Mouse (Mus musculus) cerebellum, adult 9-11 months (tissue): ENCODE data around the gene Dpep2nb.
"Not testable (repeated sequence)": the region's sequence is repeated elsewhere in the genome, so short reads cannot be mapped to it uniquely, and the experiment has no call there.

Source experiments
- DNase-seq: peaks from one replicate; pipeline ENCODE4 v3.0.0; 2022

Gene Dpep2nb

DNA sequence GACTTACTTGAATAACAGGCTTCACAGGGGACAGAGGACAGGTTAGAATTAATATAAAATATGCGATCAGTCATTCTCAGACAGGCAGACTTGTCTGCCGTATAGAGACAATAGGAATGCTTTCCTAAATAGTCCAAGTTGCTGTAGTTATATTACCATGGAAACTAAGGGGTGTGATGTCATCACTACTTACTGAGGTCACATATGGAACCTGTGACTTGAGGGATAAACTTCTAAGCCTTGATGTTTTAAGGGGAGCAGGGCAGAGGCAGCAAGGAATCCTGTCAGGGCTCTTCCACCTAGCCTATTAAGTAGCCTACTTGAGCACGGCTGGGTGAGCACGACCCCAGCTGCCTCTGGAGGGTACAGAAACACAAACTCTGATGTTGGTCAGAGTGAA is at the start of gene Dpep2nb:
Gene Dpep2nb (minus strand): TSS at position 101 of the 400 bp plus-strand sequence.
- no peak for DNase-seq

DNA sequence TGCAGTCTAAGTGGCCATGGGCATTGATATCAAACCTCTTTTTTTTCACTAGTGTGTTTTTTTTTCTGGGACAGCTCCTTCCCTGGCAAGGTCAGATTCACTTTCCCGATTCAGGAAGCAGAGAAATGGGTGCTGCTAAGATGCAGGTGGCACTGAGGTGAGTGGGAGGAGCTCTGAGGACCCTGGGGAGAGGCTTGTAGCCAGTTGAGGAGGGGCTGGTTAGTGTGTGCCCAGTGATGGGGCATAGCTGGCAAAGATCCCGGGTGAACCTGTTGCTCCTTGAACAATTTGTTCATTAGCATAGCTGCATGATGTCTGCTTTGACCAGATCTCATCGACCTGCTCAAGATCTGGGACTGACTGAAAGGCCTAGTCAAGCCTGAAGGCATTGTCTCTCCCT is 49.3 kb upstream of the Dpep2nb start:
- DNase-seq: no peak

DNA sequence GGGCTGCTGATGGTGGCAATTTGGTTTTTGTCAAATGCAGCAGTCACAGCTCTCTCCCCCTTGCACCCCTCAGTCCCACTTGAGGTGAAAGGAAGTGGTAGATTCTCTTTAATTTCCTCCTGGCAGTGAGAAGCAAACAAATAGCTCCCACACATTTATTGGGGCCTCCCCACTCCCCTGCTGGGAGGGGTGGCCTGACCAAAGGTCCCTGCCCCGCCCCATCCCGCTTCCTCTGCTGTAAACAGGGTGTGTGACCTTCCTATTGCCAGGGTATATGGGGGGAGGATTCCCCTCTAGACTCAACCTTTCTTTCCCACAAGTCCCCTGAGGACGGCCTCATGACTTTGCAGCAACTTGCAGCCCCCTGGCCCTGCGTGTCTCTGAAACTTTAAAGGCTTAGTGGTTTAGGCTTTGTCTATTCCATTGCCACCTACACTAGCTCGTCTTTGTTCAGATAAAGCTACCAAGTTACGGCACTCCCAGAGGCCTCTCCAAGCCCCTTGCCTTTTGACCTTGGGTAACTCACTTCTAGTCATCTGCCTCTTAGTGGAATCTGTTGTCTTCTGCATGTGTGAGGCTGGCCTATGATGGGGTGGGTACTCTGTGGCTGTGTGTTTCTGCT is 48.5 kb upstream of the Dpep2nb start:
- no peak for DNase-seq

DNA sequence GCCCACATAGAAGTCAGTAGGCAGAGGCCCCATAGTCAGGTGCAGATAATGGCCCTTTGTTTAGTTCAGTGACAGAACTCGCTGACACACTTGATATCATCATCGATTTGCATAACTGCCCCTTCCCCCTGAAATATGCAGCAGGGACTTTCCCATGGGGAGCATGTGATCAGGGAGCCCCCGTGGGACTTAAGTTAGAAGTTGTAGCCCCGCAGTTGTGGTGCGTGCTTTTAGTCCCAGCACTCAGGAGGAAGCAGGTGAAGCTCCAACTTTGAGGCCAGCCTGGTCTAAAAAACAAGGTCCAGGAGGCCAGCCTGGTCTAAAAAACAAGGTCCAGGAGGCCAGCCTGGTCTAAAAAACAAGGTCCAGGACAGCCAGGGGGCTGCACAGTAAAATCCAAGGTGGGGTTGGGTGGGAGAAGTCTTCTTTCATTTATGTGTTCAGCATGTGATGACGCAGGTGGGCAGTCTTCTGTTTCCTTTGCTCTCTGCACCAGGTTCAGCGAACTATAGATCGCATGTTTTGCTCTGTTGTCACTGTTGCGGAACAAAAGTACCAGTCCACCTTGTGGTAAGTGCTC is 46.8 kb upstream of the Dpep2nb start:
- DNase-seq: no peak

DNA sequence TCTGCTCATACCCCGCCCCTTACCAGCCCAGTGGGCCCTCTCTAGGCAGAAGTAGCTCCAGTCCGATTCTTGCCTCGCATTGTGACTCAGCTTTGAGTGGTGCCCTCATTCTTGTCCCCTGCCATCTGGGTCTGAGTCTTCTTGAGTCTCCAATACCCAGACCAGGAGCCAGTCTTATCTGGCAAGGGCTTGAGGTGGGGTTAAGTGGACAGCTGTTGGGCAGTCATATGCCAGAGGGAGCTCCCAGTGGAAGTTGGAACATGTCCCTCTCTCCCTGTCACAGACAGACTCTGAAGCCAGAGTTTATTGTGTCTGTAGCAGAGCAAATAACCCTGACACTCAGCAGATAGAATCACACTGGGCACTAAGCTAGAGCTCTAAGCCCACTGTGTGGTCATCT is 45.3 kb upstream of the Dpep2nb start:
- DNase-seq: no peak

DNA sequence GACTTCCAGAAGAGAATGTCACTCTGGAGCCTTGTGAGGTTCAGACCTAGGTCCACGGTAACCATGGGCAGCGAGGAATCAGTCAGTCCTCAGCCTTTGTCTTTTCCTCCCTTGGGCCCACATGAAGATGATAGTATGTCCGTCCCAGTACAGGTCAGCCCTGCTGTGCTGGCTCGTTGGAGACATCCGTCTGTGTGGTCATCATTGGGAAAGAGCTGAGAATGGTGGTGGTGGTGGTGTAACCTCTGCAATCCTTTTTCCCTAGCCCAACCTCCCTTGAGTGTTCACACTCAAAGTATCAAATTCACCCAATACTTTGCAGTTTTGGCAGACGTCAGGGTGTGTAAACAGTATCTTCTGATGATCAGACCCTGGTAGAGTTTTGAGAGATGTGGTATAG is 44.1 kb upstream of the Dpep2nb start:
- no peak for DNase-seq

DNA sequence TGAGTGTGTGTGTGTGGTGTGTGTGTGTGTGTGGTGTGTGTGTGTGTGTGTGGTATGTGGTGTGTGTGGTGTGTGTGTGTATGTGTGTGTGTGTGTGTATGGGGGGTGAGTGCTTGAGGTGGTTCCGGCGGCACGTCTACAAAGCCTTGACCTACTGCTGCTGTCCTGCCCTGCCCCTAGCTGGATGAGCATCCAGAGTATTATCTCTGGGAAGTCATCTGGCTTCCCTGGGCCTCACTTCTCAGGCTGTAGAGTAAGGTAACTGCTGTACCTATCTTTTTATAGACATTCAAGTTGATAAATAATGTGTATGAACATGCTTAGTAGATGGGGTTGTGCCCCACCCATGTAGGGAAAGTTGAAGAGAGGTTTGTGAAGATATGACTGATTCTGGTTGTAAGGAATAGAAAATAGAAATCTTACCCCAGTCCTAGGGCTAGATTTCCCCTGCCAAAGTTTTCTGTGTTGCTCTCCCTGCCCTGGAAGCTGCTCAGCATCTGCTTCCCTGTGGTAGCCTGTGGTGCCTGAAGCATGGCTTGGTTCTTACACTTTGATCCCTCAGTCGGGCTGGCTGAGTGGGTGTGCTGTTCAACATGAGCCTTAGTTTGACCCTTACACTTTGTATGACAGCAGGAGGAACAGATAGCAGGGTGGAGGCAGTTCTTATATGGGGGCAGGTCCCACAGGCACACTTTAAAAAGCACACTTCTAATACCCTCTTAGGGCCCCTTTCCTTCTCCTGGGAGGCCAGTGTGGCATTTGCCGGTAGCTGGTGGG is 42.3 kb upstream of the Dpep2nb start:
- DNase-seq: no peak

DNA sequence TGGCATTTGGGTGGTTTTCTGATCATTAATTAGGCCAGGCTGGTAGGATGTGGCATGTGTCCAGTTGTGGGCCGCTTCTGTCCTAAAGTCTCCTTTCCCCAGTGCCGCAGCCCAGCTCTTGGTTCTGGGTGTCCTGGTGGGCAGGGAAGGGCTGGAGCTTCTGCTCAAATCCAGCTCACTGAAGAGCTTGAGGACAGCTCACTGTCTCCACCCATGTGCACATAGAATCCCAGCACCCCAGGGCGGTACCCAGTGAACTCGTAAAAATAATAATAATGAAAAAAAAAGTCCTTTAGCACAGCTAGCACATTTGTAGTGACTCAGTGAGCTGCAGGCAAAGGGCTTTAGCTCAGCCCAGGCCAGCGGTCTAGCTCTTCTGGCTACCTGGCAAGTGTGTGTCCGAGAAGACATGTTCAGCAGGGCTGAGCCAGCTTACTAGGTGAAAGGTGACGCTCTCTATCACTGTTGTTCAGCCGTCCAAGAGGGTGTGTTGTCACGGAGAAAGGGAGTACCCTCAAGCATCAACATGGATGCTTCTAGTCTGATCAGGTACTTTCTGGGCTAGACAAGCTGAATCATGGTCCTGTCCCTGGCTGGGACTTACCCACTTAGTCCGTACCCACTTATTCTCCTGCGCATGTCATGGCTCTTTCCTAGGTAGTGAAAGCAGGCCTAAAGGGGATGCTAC is 41.2 kb upstream of the Dpep2nb start:
- no peak for DNase-seq

DNA sequence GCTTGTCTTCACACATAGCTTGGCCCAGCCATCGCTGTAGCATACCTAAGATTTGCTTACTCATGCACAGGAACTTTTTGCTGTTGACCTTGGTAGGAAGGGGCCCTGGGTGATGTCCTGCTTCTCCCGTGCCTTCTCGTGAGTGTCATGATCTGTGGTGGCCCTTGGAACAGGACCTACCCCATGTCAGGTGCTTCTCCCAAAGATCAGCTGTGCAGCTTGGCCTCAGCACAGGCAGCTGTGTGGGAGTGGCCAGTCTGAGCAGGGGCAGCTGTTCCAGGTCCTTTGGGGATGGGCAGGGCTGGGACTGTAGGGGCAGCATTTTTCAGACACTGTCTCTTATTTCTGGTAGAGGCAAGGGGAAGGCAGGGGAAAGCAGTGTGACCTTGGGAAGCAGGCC is 38.4 kb upstream of the Dpep2nb start:
- DNase-seq: no peak

DNA sequence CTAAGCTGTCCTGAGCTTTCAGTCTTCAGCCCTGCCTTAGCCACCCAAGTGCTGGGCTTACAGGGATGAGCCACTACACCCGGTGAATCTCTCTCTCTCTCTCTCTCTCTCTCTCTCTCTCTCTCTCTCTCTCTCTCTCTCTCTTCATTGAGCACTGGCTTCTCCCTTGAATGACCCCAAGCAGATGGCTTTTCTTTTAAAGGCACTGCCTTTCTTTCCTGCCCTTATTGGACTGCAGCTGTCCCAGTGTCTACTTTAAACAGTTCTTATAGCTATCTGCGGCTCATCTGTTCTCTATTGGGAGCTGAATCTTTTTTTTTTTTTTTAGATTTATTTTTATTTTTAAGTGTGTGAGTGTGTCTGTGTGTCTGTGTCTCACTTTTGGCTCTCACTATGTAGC is 37.3 kb upstream of the Dpep2nb start:
- no peak for DNase-seq

DNA sequence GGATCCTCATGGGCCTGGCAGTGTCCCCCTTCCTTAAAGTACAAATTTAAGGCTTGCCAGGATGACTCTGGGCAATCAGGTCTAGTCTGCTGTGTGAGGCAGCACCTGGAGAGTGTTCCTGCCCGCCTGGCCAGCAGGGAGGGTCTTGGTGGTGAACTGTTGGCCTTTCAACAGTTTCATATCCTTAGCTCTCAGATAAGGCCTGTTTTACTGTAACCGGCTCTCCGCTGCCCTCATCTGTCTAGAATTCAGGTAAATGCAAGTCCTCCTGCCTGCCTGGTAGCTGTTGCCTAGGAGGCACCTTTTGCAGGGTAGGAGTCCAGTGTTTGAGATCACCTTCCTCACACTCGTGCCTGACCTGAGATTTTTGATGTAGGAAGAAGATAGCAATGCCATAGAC is 34.4 kb upstream of the Dpep2nb start:
- DNase-seq: no peak

DNA sequence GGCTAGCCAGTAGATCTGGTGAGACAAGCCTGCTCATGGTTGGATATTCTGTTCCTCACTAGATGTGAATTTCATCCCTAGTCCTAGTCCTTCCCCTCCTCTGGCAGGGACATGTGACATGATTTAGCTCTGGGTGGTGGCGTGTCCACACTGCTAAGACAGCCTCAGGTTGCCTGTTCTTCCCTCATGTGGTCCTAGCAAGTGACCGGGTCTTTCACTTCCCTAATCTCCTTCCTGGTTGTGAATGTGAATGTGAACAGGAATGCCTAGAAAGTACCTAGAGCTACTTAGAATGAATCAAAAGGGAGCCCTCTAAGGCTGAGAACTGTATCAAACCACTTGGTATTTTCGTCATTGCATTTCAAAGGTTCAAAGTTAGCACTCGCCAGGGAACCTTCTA is 33.8 kb upstream of the Dpep2nb start:
- no peak for DNase-seq

DNA sequence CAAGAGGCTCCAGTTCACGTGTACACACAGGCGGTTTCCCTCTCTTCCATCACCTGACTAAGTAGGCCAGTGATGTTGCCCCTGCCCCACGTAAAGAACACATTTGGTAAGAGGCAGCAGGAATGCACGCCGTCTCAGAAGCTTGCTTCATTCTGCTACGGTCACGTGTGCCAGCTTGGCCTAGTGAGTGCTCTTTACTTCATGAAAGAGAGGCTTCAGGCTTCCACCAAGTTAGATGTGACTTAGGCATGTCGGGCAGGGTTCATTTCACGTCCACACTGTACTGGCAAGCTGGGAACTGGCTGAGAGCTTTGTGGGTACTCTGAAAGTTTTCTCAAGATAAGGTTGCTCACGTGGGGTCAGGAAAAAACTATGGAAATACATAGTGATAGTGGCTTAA is 32.9 kb upstream of the Dpep2nb start:
- no peak for DNase-seq

DNA sequence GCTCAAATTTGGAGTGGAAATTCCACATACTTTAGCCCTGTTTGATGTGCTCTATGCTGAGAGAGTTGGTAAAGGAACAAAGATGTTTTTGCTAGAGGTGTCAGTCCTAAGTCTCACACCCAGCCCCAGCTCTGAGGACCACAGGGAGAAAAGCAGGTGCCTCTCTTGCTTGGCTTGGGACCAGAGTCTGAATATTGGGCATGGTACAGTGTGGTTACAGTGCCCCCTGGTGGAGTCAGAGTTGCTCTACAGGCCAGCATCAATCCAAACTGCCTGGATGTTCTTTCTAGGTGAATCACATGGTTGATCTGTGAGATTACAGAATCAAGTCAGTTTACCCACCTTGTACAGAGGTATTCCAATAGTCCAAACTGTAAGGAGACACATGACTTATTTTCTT is 16.7 kb upstream of the Dpep2nb start:
- DNase-seq: peak; percentile 80

DNA sequence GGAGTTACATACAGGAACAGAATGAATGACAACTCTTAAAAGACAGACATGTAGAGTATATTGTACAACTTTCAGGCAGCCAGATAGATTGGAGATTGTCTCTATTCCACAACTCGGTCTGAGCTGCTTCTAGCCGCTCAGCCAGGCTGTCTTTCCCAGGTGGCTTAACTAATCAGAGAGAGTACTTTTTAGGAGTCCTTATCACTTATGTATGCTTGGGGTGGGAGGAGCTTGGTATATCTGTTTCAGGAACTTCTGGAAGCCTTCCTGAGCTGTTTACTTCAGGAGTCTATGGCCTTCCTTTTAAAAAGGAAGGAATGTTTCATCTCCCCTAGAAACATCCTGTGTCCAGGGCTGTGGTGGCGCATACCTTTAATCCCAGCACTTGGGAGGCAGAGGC is 12.3 kb upstream of the Dpep2nb start:
- DNase-seq: no peak

DNA sequence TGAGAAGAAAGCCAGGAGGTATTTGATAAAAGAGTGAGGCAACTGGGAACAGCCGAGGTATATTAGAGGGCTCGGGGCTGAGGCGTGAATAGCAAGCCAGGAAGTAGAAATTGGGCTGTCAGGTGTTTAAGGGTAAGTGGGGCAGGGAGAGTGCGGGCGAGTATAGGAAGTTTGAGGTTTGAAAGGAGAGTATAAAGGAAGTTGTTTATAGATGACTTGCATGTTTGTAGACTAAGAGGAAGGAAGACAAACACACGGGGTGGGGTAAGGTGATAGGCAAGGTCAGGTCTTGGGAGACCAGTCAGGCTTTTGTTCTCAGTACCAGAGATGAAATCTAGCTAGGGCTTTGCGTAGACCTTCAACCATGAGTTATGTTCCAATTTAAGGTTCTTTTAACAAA is 11.4 kb upstream of the Dpep2nb start:
- no peak for DNase-seq

DNA sequence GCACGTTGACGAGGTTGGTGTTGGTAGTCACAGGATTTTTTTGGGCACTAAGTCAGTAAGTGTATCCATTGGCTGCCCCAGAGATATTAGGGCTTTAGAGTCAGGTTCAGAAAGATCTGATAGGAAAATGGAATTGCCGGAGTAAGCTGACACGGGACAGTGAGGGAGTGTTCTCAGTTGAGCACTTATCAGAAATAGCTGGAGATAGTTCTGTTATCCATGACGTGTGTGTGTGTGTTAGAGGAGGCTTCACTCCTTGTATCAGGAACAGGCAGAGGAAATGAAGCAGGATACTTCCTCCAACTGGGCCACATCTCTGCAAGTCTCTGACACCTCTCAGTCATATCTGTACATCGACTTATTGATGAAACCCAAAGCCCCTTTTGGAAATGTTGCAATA is 10.5 kb upstream of the Dpep2nb start:
- DNase-seq: no peak

DNA sequence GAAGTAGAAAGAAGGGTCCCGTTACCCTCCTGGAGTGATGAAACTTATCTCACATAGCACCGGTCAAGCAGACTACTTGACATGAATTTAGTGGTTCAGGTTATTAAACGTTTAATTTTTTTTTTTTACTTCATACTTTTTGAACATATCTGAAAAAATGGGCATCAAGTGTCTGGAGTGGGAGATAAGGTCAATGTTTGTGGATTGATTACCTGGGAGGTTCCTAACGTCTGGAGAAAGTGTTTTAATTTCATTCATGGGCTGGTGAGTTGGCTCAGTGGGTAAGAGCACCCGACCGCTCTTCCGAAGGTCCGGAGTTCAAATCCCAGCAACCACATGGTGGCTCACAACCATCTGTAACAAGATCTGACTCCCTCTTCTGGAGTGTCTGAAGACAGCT is 6.4 kb upstream of the Dpep2nb start:
- not testable (repeated sequence) for DNase-seq

DNA sequence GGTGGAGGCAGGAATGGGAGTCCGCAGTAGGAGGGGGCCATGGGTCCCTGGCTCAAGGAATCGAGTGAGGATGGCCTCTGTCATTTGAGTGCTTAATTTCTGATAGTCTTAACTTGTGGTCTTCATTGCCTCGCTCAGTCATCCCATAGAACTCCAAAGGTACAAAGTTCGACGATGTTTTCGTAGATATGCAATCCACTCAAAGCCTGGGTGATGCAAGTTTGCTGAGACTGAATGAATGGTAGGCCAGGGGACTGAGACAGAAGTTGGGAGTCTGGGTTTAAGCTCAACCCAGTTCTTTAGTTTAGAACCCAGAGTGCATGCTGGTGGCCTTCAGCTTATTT is 5.8 kb upstream of the Dpep2nb start, which contains the start of gene Ddx28:
Gene Ddx28 (minus strand): TSS at position 240 of the 344 bp plus-strand sequence.
- no peak for DNase-seq

DNA sequence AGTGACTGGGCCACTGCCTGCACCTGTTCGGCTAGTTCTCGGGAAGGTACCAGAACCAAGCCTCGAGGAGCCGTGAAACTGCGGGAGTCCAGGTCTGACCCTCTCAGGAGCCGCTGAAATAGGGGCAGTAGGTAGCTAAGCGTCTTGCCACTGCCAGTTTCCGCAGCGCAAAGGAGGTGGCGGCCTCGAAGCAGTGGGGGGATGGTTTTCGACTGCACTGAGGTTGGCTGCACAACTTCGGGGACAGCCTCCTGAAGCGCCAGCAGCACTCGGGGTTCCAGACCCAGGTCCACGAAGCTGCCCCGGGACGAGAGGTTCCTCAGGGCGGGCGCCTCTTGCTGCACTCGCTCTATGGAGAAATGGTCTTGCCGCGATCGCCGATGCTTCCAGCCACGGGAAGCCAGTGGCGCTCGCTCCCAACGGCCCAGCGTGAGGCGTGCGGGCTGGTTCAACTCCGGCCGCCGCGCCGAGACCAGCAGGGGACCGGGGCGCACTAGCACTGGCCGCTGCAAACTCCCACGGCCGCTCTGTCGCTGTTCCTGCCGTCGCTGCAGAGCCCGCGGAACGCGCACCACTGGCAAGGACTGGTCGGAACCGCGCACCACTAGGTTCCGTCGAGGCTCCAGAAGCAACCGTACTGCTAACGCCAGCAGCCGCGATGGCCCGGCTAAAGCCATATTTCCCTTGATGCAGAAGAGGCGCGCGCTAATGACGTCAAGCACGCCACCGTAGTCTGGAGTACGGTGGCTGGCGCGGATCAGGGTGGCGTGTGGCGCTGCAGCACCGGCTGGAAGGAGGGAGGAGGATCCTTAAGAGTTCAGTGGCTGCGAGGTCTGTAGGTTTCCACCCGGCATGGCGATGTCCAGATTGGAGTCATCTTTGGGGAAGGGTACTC is 5.2 kb upstream of the Dpep2nb start:
- peak; percentile 92 for DNase-seq

DNA sequence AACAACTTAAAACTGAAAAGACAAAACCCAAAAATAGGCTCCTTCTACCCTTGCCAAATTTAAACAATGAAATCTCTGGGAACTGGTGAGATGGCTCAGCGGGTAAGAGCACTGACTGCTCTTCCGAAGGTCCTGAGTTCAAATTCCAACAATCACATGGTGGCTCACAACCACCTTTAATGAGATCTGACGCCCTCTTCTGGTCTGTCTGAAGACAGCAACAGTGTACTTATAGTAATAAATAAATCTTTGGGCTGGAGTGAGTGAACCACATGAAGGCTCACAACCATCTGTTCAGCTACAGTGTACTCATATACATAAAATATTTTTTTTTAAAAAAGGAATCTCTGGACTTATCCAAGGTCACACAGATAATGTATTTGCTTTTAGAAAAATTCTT is 2.1 kb upstream of the Dpep2nb start:
- not testable (repeated sequence) for DNase-seq

DNA sequence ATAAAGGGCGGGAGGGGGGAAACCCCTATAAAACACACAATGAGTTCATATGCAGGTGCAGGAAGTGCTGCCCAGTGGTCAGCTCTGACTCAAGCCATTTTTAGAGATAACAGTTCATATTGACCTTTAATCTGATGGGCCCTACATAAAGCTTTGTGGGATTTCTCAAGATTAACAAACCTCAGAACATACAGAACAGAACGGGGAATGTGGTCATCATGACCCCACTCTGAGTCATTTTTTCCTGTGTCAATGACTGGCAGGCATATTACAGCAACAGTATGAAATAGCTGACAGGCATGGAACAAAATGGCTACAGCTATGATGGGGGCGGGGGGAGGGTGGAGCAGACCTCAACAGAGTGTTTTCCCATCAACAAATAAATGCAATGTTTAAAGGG is 1.4 kb upstream of the Dpep2nb start:
- no peak for DNase-seq

DNA sequence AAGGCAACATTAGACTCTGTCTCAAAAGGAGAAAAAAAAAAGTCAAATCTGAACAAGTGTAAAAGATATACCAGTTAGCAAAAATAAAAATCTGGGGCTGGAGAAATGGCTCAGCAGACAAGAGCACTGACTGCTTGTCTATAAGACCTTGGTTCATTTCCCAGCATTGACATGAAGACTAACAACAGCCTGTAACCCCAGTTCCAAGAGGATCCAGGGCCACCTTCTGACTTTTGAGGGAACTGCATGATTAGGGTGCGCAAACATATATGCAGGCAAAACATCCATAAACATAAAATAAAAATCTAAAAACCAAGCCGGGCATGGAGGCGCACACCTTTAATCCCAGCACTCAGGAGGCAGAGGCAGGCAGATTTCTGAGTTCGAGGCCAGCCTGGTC is 638 bp upstream of the Dpep2nb start:
- no peak for DNase-seq
